Mouse (Mus musculus) midbrain, embryonic 14.5 days (tissue): ENCODE measurements at regions not wholly inside any gene's neighbourhood (a gene's known extent, or its start where the extent isn't known, plus 50 kb on each side); places are given as distances from the start of the nearest gene placed in this dataset.

Source experiments
- ATAC-seq: fragments of 200-750 bp; cut with Nextera tagmentation; 2 replicates; pipeline ENCODE4 v1.8.0; 2017; ENCODE audit warnings: moderate number of reproducible peaks, moderate library complexity; ENCODE audit not compliant: low FRiP score, low TSS enrichment
- DNase-seq: peaks from one replicate; pipeline ENCODE4 v3.0.0-alpha.2; 2015
- H3K27ac ChIP-seq: fragments of 300-500 bp; sonication (generic); replicated peaks from 2 replicates; pipeline ENCODE4 v1.5.1; 2014; ENCODE audit warnings: mild to moderate bottlenecking, low read depth, low read length, moderate library complexity
- H3K27me3 ChIP-seq: fragments of 300-500 bp; sonication (generic); 2 replicates; pipeline ENCODE4 v1.6.1; 2014; ENCODE audit warnings: low read length, control low read depth, mixed read lengths; ENCODE audit not compliant: control insufficient read depth, insufficient read depth
- H3K36me3 ChIP-seq: fragments of 300-500 bp; sonication (generic); 2 replicates; pipeline ENCODE4 v1.6.1; 2014; ENCODE audit warnings: low read length, control low read depth; ENCODE audit not compliant: control insufficient read depth, insufficient read depth
- H3K4me1 ChIP-seq: fragments of 300-500 bp; sonication (generic); 2 replicates; pipeline ENCODE4 v1.6.1; 2014; ENCODE audit warnings: mild to moderate bottlenecking, antibody characterized with exemption, low read length, control low read depth; ENCODE audit not compliant: control insufficient read depth, insufficient read depth
- H3K4me2 ChIP-seq: fragments of 300-500 bp; sonication (generic); 2 replicates; pipeline ENCODE4 v1.6.1; 2014; ENCODE audit warnings: mild to moderate bottlenecking, low read length, moderate library complexity
- H3K4me3 ChIP-seq: fragments of 300-500 bp; sonication (generic); replicated peaks from 2 replicates; pipeline ENCODE4 v1.5.1; 2014; ENCODE audit warnings: low read depth, low read length
- H3K9ac ChIP-seq: fragments of 300-500 bp; sonication (generic); replicated peaks from 2 replicates; pipeline ENCODE4 v1.6.1; 2014; ENCODE audit warnings: mild to moderate bottlenecking, low read length, moderate library complexity
- H3K9me3 ChIP-seq: fragments of 300-500 bp; sonication (generic); 2 replicates; pipeline ENCODE4 v1.6.1; 2016; ENCODE audit warnings: low read length, control low read depth, mixed read lengths; ENCODE audit not compliant: control insufficient read depth
- WGBS: fragments of 180-500 bp; shearing (Covaris S2); extraction: QIAGEN DNeasy Blood & Tissue Kit; methylation state at CpG from one replicate; pipeline ENCODE4 v1.1.7; 2014; 5-methylcytosine and 5-hydroxymethylcytosine counted together

- Histone ChIP-seq H3K9ac (no peak overlapping the region), H3K27me3 (no peaks in the 10 kb centered on the region), H3K4me3 (no peak overlapping the region), H3K9me3 (no peaks in the 10 kb centered on the region), H3K27ac (no peak overlapping the region), H3K4me1 (0 out of 2 replicates have a peak, but pooled peaks cover 2% of the 10 kb centered on the region), H3K4me2 (no peak overlapping the region), H3K36me3 (no peaks in the 10 kb centered on the region)
- ATAC-seq (peak; percentile 34; the same call in 1 of the 2 replicates), DNase-seq (peak; percentile 70)
- 45% methylated on average over 3 of the region's 3 CpGs for WGBS
Measured at GRCm38 (mm10) chr11:38224300-38224699, 988.5 kb upstream of the Tenm2 start.

GRCm38 (mm10) chr11:38203347-38203746 is 967.6 kb upstream of the Tenm2 start:
- Histone ChIP-seq H3K4me3 (no peak overlapping the region), H3K27ac (no peak overlapping the region), H3K9ac (no peak overlapping the region), H3K4me2 (no peak overlapping the region), H3K4me1 (no peaks in the 10 kb centered on the region), H3K9me3 (peaks cover 3% of the 10 kb centered on the region; the same call in 1 of the 2 replicates), H3K36me3 (no peaks in the 10 kb centered on the region), H3K27me3 (no peaks in the 10 kb centered on the region)
- 31% methylated on average over 2 of the region's 2 CpGs for WGBS
- no peak for DNase-seq
- no peak for ATAC-seq

- no peak for ATAC-seq
Measured at GRCm38 (mm10) chr11:38201136-38201741, 965.5 kb upstream of the Tenm2 start.

GRCm38 (mm10) chr11:38193719-38194118 is 958.0 kb upstream of the Tenm2 start:
- 34% methylated on average over 5 of the region's 5 CpGs for WGBS
- no peak for ATAC-seq
- peak; percentile 36 for DNase-seq
- no peak overlapping the region for H3K27ac ChIP-seq
- H3K9ac ChIP-seq: no peak overlapping the region
- no peaks in the 10 kb centered on the region for H3K9me3 ChIP-seq
- H3K27me3 ChIP-seq: no peaks in the 10 kb centered on the region
- no peaks in the 10 kb centered on the region for H3K36me3 ChIP-seq
- H3K4me1 ChIP-seq: peaks cover 5% of the 10 kb centered on the region; the same call in 1 of the 2 replicates
- H3K4me2 ChIP-seq: no peak overlapping the region
- H3K4me3 ChIP-seq: no peak overlapping the region

More at GRCm38 (mm10) chr11:38201136-38201741, 965.5 kb upstream of the Tenm2 start:
- Histone ChIP-seq H3K27me3 (no peaks in the 10 kb centered on the region), H3K4me3 (no peak overlapping the region), H3K9me3 (peaks cover 3% of the 10 kb centered on the region; the same call in 1 of the 2 replicates), H3K27ac (no peak overlapping the region), H3K4me1 (no peaks in the 10 kb centered on the region), H3K9ac (no peak overlapping the region), H3K36me3 (no peaks in the 10 kb centered on the region), H3K4me2 (no peak overlapping the region)
- DNase-seq: no peak
- WGBS: 83% methylated on average over 3 of the region's 3 CpGs

- DNase-seq: peak; percentile 44
- H3K4me3 ChIP-seq: no peak overlapping the region
- no peaks in the 10 kb centered on the region for H3K36me3 ChIP-seq
- WGBS: 50% methylated on average over 2 of the region's 2 CpGs
- peaks cover 5% of the 10 kb centered on the region; the same call in 1 of the 2 replicates for H3K4me1 ChIP-seq
- H3K9ac ChIP-seq: no peak overlapping the region
- no peak overlapping the region for H3K27ac ChIP-seq
- no peak overlapping the region for H3K4me2 ChIP-seq
- H3K9me3 ChIP-seq: no peaks in the 10 kb centered on the region
- H3K27me3 ChIP-seq: no peaks in the 10 kb centered on the region
- no peak for ATAC-seq
Measured at GRCm38 (mm10) chr11:38191895-38192547, 956.3 kb upstream of the Tenm2 start.

- H3K4me3 ChIP-seq: no peak overlapping the region
- H3K4me1 ChIP-seq: peaks cover 5% of the 10 kb centered on the region; the same call in 1 of the 2 replicates
- ATAC-seq (no peak), DNase-seq (no peak)
- H3K27ac ChIP-seq: no peak overlapping the region
- no peaks in the 10 kb centered on the region for H3K27me3 ChIP-seq
- 60% methylated on average over 3 of the region's 3 CpGs for WGBS
- H3K9me3 ChIP-seq: no peaks in the 10 kb centered on the region
- no peak overlapping the region for H3K9ac ChIP-seq
- no peaks in the 10 kb centered on the region for H3K36me3 ChIP-seq
- no peak overlapping the region for H3K4me2 ChIP-seq
Measured at GRCm38 (mm10) chr11:38191437-38191836, 955.7 kb upstream of the Tenm2 start.

GRCm38 (mm10) chr11:38170721-38171120 is 935.0 kb upstream of the Tenm2 start:
- 0 out of 2 replicates have a peak, but pooled peaks have one; percentile 46 for ATAC-seq
- peak; percentile 41 for DNase-seq

GRCm38 (mm10) chr11:38158310-38158709 is 922.5 kb upstream of the Tenm2 start:
- no peak overlapping the region for H3K4me3 ChIP-seq
- no peaks in the 10 kb centered on the region for H3K27me3 ChIP-seq
- H3K27ac ChIP-seq: no peak overlapping the region
- H3K9ac ChIP-seq: no peak overlapping the region
- H3K4me2 ChIP-seq: no peak overlapping the region
- 94% methylated on average over 4 of the region's 4 CpGs for WGBS
- H3K36me3 ChIP-seq: no peaks in the 10 kb centered on the region
- no peaks in the 10 kb centered on the region for H3K4me1 ChIP-seq
- no peaks in the 10 kb centered on the region for H3K9me3 ChIP-seq
- ATAC-seq: no peak
- DNase-seq: no peak

More at GRCm38 (mm10) chr11:38170721-38171120, 935.0 kb upstream of the Tenm2 start:
- 30% methylated on average over 1 of the region's 1 CpGs for WGBS
- no peaks in the 10 kb centered on the region for H3K27me3 ChIP-seq
- H3K36me3 ChIP-seq: no peaks in the 10 kb centered on the region
- H3K4me1 ChIP-seq: no peaks in the 10 kb centered on the region
- no peak overlapping the region for H3K4me2 ChIP-seq
- no peak overlapping the region for H3K4me3 ChIP-seq
- H3K9me3 ChIP-seq: peaks cover 4% of the 10 kb centered on the region; the same call in 1 of the 2 replicates
- no peak overlapping the region for H3K27ac ChIP-seq
- no peak overlapping the region for H3K9ac ChIP-seq

- peak; percentile 6 for DNase-seq
- 68% methylated on average over 9 of the region's 9 CpGs for whole genome bisulfite sequencing
Measured at GRCm38 (mm10) chr11:38156944-38157343, 921.2 kb upstream of the Tenm2 start.

More at GRCm38 (mm10) chr11:38156944-38157343, 921.2 kb upstream of the Tenm2 start:
- no peaks in the 10 kb centered on the region for H3K4me1 ChIP-seq
- no peak overlapping the region for H3K27ac ChIP-seq
- no peak for ATAC-seq
- no peak overlapping the region for H3K4me2 ChIP-seq
- no peak overlapping the region for H3K4me3 ChIP-seq
- H3K9ac ChIP-seq: no peak overlapping the region
- no peaks in the 10 kb centered on the region for H3K9me3 ChIP-seq
- H3K36me3 ChIP-seq: no peaks in the 10 kb centered on the region
- no peaks in the 10 kb centered on the region for H3K27me3 ChIP-seq
